Mouse (Mus musculus) neural tube, embryonic 13.5 days (tissue): ENCODE results near the gene Psma4. TPM values are rescaled to one million over a fixed set of nuclear protein-coding genes. Genes with fewer than 3 reads are reported as not detected.

Experiments used
- ATAC-seq: fragments of 200-750 bp; cut with Nextera tagmentation; 2 replicates; pipeline ENCODE4 v1.8.0; 2017; ENCODE audit warnings: low read depth, mild to moderate bottlenecking, moderate TSS enrichment, moderate library complexity
- H3K27ac ChIP-seq: fragments of 300-500 bp; sonication (generic); replicated peaks from 2 replicates; pipeline ENCODE4 v1.5.1; 2015; ENCODE audit warnings: moderate library complexity, mild to moderate bottlenecking, inconsistent platforms
- H3K27me3 ChIP-seq: fragments of 300-500 bp; sonication (generic); 2 replicates; pipeline ENCODE4 v1.6.1; 2015; ENCODE audit warnings: mild to moderate bottlenecking, inconsistent platforms
- H3K36me3 ChIP-seq: fragments of 300-500 bp; sonication (generic); 2 replicates; pipeline ENCODE4 v1.6.1; 2015; ENCODE audit warnings: mild to moderate bottlenecking, inconsistent platforms
- H3K4me1 ChIP-seq: fragments of 300-500 bp; sonication (generic); replicated peaks from 2 replicates; pipeline ENCODE4 v1.6.1; 2015; ENCODE audit warnings: inconsistent platforms
- H3K4me2 ChIP-seq: fragments of 300-500 bp; sonication (generic); 2 replicates; pipeline ENCODE4 v1.6.1; 2015; ENCODE audit warnings: inconsistent platforms, mild to moderate bottlenecking, moderate library complexity
- H3K4me3 ChIP-seq: fragments of 300-500 bp; sonication (generic); 2 replicates; pipeline ENCODE4 v1.5.1; 2015; ENCODE audit warnings: mild to moderate bottlenecking, inconsistent platforms
- H3K9ac ChIP-seq: fragments of 300-500 bp; sonication (generic); 2 replicates; pipeline ENCODE4 v1.6.1; 2015; ENCODE audit warnings: moderate library complexity, mild to moderate bottlenecking, inconsistent platforms
- H3K9me3 ChIP-seq: fragments of 300-500 bp; sonication (generic); 2 replicates; pipeline ENCODE4 v1.6.1; 2016; ENCODE audit warnings: inconsistent platforms
- WGBS: fragments of 180-500 bp; shearing (Covaris S2); methylation state at CpG from one replicate; pipeline ENCODE4 v1.1.7; 2015; 5-methylcytosine and 5-hydroxymethylcytosine counted together
- polyA plus RNA-seq: library from polyadenylated mRNA; unstranded; fragments of >200 nt; fragmentation: Nextera tagmentation; extraction: Ambion mirVana; gene quantifications from 2 replicates; pipeline ENCODE4 v1.2.1, GENCODE M21; 2015

The Psma4 gene
- polyA plus RNA-seq, 1 experiment from 2014 or later: 316 TPM

DNA sequence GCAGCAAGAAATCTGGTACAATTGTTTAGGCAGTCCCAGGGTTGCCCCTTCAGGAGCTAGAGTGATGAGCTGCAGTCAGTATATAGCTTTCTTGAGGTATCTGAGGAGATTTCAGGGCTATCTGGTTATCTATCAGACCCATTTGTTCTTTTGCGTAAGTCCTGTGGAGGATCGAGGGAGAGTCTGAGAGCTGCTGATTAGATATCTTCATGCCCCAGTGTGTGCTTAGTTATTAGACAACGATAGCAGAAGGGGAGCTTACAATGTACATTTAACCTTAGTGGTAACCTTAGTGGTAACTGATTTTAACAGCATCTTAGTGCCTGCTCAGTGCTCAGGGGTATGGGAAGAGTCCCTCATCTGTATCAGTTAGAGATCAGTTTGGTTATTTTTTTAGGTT is 45.1 kb downstream of the Psma4 start:
- WGBS: 90% methylated on average over 3 of the region's 3 CpGs
- no peaks in the 10 kb centered on the region for H3K36me3 ChIP-seq
- H3K4me1 ChIP-seq: no peaks in the 10 kb centered on the region
- no peak overlapping the region for H3K4me3 ChIP-seq
- no peak for ATAC-seq
- H3K9ac ChIP-seq: no peak overlapping the region
- no peaks in the 10 kb centered on the region for H3K27me3 ChIP-seq
- H3K4me2 ChIP-seq: no peak overlapping the region
- no peaks in the 10 kb centered on the region for H3K9me3 ChIP-seq
- H3K27ac ChIP-seq: no peak overlapping the region

DNA sequence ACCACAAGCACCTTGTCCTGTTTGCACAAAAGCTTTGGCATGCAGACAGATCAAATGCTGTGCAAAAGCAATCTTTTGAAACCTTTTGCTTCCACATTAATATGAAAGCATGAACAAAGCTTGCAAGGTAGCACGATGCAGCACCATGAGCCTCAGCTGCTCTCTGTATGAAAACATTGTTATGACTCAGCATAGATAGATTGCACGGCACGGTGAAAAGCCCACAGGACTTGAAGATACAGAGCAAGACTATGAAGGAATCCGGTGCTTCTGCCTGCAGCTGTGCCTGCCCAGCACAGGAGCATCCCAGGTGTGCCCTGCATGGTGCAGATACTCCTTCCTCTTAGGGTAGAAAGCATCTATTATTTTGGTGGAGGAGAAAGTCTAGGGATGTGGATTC is 53.0 kb downstream of the Psma4 start:
- H3K9ac ChIP-seq: no peak overlapping the region

More for the DNA sequence above, 53.0 kb downstream of the Psma4 start:
- Histone ChIP-seq H3K4me1 (peaks cover 9% of the 10 kb centered on the region; the same call in 1 of the 2 replicates), H3K4me2 (no peak overlapping the region), H3K27me3 (no peaks in the 10 kb centered on the region), H3K9me3 (no peaks in the 10 kb centered on the region), H3K36me3 (no peaks in the 10 kb centered on the region), H3K27ac (no peak overlapping the region), H3K4me3 (no peak overlapping the region)
- 55% methylated on average over 4 of the region's 4 CpGs for WGBS
- no peak for ATAC-seq

Other genes with a start within 250 kb of the Psma4 start
- 94.3 and 96.3 TPM in 2 replicates for gene Wdr61, start 216.3 kb upstream of the Psma4 start, polyA plus RNA-seq
- 578 and 623 TPM in 2 replicates for gene Crabp1, start 186.0 kb upstream of the Psma4 start, polyA plus RNA-seq
- gene Ireb2, start 87.0 kb upstream of the Psma4 start, polyA plus RNA-seq: 42.9 and 48.0 TPM in 2 replicates
- gene Hykk, start 33.5 kb upstream of the Psma4 start, polyA plus RNA-seq: 2.7 and 3.3 TPM in 2 replicates
- 0.35 and 1.4 TPM in 2 replicates for gene AY074887, start 208 bp downstream of the Psma4 start, polyA plus RNA-seq
- 5.2 and 5.8 TPM in 2 replicates for gene Chrna5, start 30.1 kb downstream of the Psma4 start, polyA plus RNA-seq
- gene Chrna3, start 75.8 kb downstream of the Psma4 start, polyA plus RNA-seq: 25.5 and 27.1 TPM in 2 replicates
- 1.6 and 1.8 TPM in 2 replicates for gene Chrnb4, start 98.0 kb downstream of the Psma4 start, polyA plus RNA-seq
- gene Ube2q2, start 198.1 kb downstream of the Psma4 start, polyA plus RNA-seq: 48.0 and 48.4 TPM in 2 replicates